Mouse (Mus musculus): ENCODE results near the gene Spem2. TPM values are rescaled to one million over a fixed set of nuclear protein-coding genes. Genes with fewer than 3 reads are reported as not detected.

The Spem2 gene
- total and polyA plus RNA-seq, 3 experiments: not detected

DNA sequence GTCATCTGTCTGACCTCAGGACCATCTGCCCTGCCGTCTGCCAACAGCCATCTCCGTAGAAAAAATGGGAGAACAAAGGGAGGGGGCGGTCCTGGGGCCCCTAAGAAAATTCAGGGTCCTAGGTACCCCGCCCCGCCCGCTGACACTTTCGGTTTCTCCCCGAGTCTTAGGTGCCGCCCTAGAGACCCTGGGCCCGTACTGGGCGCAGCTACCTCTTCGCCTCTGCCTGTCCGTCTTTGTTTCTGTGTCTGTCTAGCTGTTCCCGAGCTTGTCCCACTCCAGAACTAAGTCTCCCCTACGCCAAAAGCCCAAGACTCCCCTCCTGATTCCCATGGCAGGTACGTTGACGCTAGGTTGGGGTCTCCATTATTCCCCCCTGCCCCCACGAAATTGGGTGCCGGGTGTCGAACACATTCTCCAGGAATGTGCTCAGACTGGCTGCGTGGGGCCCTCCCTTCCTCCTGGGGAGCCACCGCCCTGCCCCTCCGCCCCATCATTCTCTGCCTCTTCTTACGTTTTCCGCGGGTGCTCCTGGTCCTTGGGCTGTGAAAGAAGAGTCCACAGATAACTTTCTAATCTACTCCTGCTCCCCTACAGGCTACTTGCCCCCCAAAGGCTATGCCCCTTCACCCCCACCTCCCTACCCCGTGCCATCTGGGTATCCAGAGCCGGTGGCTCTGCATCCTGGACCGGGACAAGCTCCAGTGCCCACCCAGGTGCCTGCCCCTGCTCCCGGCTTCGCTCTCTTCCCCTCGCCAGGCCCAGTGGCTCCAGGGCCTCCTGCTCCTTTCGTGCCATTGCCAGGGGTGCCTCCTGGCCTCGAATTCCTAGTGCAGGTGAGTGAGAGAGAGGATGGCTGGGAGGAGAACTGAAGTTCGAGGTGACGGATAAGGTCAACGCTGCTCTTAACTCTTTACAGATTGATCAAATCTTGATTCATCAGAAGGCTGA lies 28.7 kb upstream of the Spem2 start:
- peak; percentile 74 for DNase-seq (ENCODE audit: low spot score)
- Histone ChIP-seq H3K36me3 (replicated peaks) (peaks cover 48% of the 10 kb centered on the region), H3K27me3 (ENCODE audit: insufficient read depth, low read length) (no peaks in the 10 kb centered on the region), H3K4me1 (ENCODE audit: insufficient read depth, low read depth, low read length) (peaks cover 67% of the 10 kb centered on the region), H3K4me3 (ENCODE audit: low read depth, low read length) (peak overlapping the region; percentile 78), H3K9me3 (replicated peaks) (no peaks in the 10 kb centered on the region)
- ATAC-seq (ENCODE audit: extremely low read depth, insufficient number of reproducible peaks, low FRiP score, poor library complexity, severe bottlenecking): no peak
- TF ChIP-seq TAL1 (conservative IDR thresholded peaks at IDR 0.05; ENCODE audit: low read depth, low read length) (no peak), POLR2AphosphoS5 (IDR thresholded peaks at IDR 0.05; ENCODE audit: insufficient replicate concordance, low read depth, low read length) (no peak), GATA2 (IDR thresholded peaks at IDR 0.05; ENCODE audit: borderline replicate concordance, low read depth, low read length) (no peak), CTCF (IDR thresholded peaks at IDR 0.05; ENCODE audit: low read depth, low read length) (no peak), GATA1 (IDR thresholded peaks at IDR 0.05; ENCODE audit: borderline replicate concordance, low read length) (no peak)

DNA sequence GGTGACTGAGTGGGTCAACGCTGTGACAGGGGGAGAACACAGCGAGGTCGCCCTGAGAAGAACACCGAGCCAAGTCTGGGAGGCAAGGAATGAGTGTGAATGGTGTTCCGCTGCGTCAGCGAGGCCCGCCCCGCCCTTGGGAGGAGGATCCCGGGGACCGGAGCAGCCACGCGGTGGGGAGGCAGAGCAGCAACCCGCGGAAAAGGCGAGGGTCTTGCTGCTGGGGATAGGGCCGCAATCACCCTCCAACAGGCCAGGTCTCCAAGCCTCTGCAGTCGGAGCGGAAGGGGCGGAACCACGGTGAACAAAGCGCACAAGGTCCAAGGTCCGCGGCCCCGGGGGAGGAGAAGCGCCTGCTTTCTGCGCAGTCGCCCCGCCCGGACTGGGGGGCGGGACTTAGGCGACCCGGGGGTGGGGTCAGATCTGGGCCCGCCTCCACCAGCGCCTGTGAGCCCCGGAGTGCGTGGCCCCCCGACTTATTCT lies 28.0 kb upstream of the Spem2 start, which contains the start of gene Plscr3:
Gene Plscr3 (plus strand): TSS at position 179 of the 483 bp plus-strand sequence.
- peak; percentile 74 for ATAC-seq (ENCODE audit: extremely low read depth, insufficient number of reproducible peaks, low FRiP score, poor library complexity, severe bottlenecking)
- peaks cover 59% of the 10 kb centered on the region for H3K4me1 ChIP-seq (ENCODE audit: insufficient read depth, low read depth, low read length)
- H3K36me3 ChIP-seq (replicated peaks): peaks cover 40% of the 10 kb centered on the region
- H3K27me3 ChIP-seq (ENCODE audit: insufficient read depth, low read length): no peaks in the 10 kb centered on the region
- H3K9me3 ChIP-seq (replicated peaks): no peaks in the 10 kb centered on the region
- TF ChIP-seq CTCF (IDR thresholded peaks at IDR 0.05; ENCODE audit: low read depth, low read length) (no peak), GATA2 (IDR thresholded peaks at IDR 0.05; ENCODE audit: borderline replicate concordance, low read depth, low read length) (no peak)
- DNase-seq (ENCODE audit: low spot score): peak; percentile 85
- H3K4me3 ChIP-seq (ENCODE audit: low read depth, low read length): peak within 1 kb of the TSS; percentile 78

DNA sequence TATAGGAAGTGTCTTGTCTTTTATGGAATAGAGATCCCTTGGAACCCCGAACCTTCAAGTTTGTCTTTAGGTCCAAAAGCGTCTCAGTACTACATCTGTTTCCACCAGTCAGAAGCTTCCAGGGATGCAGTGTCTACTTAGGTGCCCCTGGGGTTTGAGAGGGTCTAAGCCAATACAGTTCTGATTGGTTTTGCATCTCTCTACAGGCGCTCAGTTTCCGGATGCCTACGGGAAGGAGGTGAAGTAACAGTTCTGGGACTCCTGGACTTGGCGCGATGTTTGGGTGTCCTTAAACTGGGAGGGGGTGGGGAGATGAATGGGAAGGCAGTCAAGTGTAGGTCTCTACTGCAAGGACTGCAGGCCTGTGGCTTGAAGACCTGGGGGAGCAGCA lies 20.4 kb upstream of the Spem2 start:
- no peak for ATAC-seq (ENCODE audit: extremely low read depth, insufficient number of reproducible peaks, low FRiP score, poor library complexity, severe bottlenecking)
- H3K4me3 ChIP-seq (ENCODE audit: low read depth, low read length): peak overlapping the region; percentile 81
- H3K36me3 ChIP-seq (replicated peaks): peaks cover 9% of the 10 kb centered on the region
- peaks cover 31% of the 10 kb centered on the region for H3K27me3 ChIP-seq (ENCODE audit: insufficient read depth, low read length)
- H3K9me3 ChIP-seq (replicated peaks): no peaks in the 10 kb centered on the region
- TF ChIP-seq TAL1 (conservative IDR thresholded peaks at IDR 0.05; ENCODE audit: low read depth, low read length) (no peak), GATA1 (IDR thresholded peaks at IDR 0.05; ENCODE audit: borderline replicate concordance, low read length) (no peak), POLR2AphosphoS5 (IDR thresholded peaks at IDR 0.05; ENCODE audit: insufficient replicate concordance, low read depth, low read length) (no peak), GATA2 (IDR thresholded peaks at IDR 0.05; ENCODE audit: borderline replicate concordance, low read depth, low read length) (no peak), CTCF (IDR thresholded peaks at IDR 0.05; ENCODE audit: low read depth, low read length) (no peak)
- peaks cover 60% of the 10 kb centered on the region for H3K4me1 ChIP-seq (ENCODE audit: insufficient read depth, low read depth, low read length)
- DNase-seq (ENCODE audit: low spot score): no peak

DNA sequence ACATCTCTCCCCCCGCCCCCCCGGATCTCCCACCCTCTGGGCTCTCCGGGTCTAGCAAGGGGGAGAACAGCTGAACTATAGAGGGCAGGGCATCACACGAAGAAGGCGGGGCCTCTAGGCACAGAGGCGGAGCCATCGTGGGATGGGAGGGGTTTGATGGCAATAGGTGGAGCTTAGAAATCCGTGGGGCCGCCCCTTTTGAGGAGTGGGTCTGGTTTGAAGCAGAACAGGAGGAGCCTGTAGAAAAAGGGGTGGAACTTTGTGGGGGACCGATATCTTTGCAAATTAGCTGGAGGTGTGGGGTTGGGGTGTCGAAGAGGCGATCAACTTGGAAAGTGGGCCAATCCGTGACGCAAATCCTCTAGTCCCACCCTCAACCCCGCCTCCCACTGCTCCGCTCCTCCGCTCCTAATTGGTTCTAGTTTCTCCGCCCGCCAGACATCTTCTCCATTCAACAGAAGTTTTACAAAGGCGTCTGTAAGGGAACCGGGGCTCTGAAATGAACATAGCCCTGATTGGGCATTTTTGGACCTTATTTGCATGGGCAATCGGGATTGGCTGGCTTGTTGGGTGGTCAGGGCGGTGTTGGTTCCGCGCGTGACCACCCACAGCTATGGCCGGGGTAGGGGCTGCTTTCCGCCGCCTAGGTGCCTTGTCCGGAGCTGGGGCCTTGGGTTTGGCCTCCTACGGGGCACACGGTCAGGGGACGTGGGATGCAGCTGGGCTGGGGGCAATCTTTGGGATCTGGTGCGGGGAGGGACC lies 19.9 kb upstream of the Spem2 start, which contains the start of gene Tmem256:
Gene Tmem256 (plus strand): TSS at position 563 of the 762 bp plus-strand sequence.
- Histone ChIP-seq H3K4me1 (ENCODE audit: insufficient read depth, low read depth, low read length) (peaks cover 64% of the 10 kb centered on the region), H3K36me3 (replicated peaks) (peaks cover 9% of the 10 kb centered on the region), H3K27me3 (ENCODE audit: insufficient read depth, low read length) (peaks cover 37% of the 10 kb centered on the region), H3K4me3 (ENCODE audit: low read depth, low read length) (peak within 1 kb of the TSS; percentile 81), H3K9me3 (replicated peaks) (no peaks in the 10 kb centered on the region)
- peak; percentile 97 for DNase-seq (ENCODE audit: low spot score)
- ATAC-seq (ENCODE audit: extremely low read depth, insufficient number of reproducible peaks, low FRiP score, poor library complexity, severe bottlenecking): peak; percentile 93
- TF ChIP-seq POLR2AphosphoS5 (IDR thresholded peaks at IDR 0.05; ENCODE audit: insufficient replicate concordance, low read depth, low read length) (no peak), CTCF (IDR thresholded peaks at IDR 0.05; ENCODE audit: low read depth, low read length) (no peak), TAL1 (conservative IDR thresholded peaks at IDR 0.05; ENCODE audit: low read depth, low read length) (no peak), GATA1 (IDR thresholded peaks at IDR 0.05; ENCODE audit: borderline replicate concordance, low read length) (no peak), GATA2 (IDR thresholded peaks at IDR 0.05; ENCODE audit: borderline replicate concordance, low read depth, low read length) (no peak)

- peaks cover 42% of the 10 kb centered on the region for H3K27me3 ChIP-seq (ENCODE audit: insufficient read depth, low read length)
- TF ChIP-seq CTCF (IDR thresholded peaks at IDR 0.05; ENCODE audit: low read depth, low read length) (no peak), POLR2AphosphoS5 (IDR thresholded peaks at IDR 0.05; ENCODE audit: insufficient replicate concordance, low read depth, low read length) (no peak)
- H3K4me1 ChIP-seq (ENCODE audit: insufficient read depth, low read depth, low read length): peaks cover 61% of the 10 kb centered on the region
- peak within 1 kb of the TSS; percentile 81 for H3K4me3 ChIP-seq (ENCODE audit: low read depth, low read length)
- H3K36me3 ChIP-seq (replicated peaks): peaks cover 9% of the 10 kb centered on the region
- peak; percentile 62 for DNase-seq (ENCODE audit: low spot score)
- H3K9me3 ChIP-seq (replicated peaks): no peaks in the 10 kb centered on the region
- ATAC-seq (ENCODE audit: extremely low read depth, insufficient number of reproducible peaks, low FRiP score, poor library complexity, severe bottlenecking): no peak
These were observed 19.3 kb upstream of the Spem2 start, which contains the start of gene Nlgn2 for GRCm38 (mm10) chr11:69837604-69837951. Gene Nlgn2 (minus strand): TSS chr11:69837784.

All from G1E (cell line).